9 mouse cellular contexts compared by ENCODE assay signal in genomic region chr13:109684985-109685295, GRCm38 (mm10).
DNase-seq lines count a peak whose midpoint lies in the region; ATAC-seq and TF ChIP-seq lines count a peak whose summit lies in the region.
"Had no signal": no experiment of that assay in that cellular context is flagged by ENCODE, and none has a peak within 500 bp of the region (broad histone marks: within the 10 kb centered on the region; RNA-seq: fewer than 3 reads in every experiment).

No protein-coding gene starts in this region.

- no peak for ATAC-seq in forebrain, postnatal 0 days
- no peak for ATAC-seq in liver, postnatal 0 days
- ATAC-seq: inflammation-experienced regulatory T-cells, adult 6 months had no signal

- no peak overlapping the region for H3K9ac ChIP-seq in ES-E14 (ENCODE audit: insufficient read depth, low read depth, low read length, poor library complexity, severe bottlenecking)
- H3K9ac ChIP-seq in forebrain, postnatal 0 days = no peak overlapping the region; the same call in 1 of the 2 replicates
- peak overlapping the region; percentile 86 for H3K9ac ChIP-seq in liver, postnatal 0 days (replicated peaks)

- H3K9me3 ChIP-seq in heart, embryonic 10.5 days = no peaks in the 10 kb centered on the region
- H3K9me3 ChIP-seq in ES-E14 (ENCODE audit: control insufficient read depth, insufficient read depth, low read depth, low read length) = no peaks in the 10 kb centered on the region
- no peaks in the 10 kb centered on the region for H3K9me3 ChIP-seq in forebrain, postnatal 0 days (ENCODE audit: low read length)
- H3K9me3 ChIP-seq in liver, postnatal 0 days (ENCODE audit: low read length) = no peaks in the 10 kb centered on the region

- peak overlapping the region; percentile 75 for H3K4me3 ChIP-seq in heart, embryonic 10.5 days
- H3K4me3 ChIP-seq in ES-E14 (ENCODE audit: insufficient read depth in 1 of 2, low read depth in 1 of 2, low read length in 2 of 2, poor library complexity in 1 of 2, severe bottlenecking in 1 of 2) = peak overlapping the region in 1 of 2 experiments; percentile 40; a peak in 1 of 4 replicates
- H3K4me3 ChIP-seq in forebrain, postnatal 0 days (ENCODE audit: low read depth, low read length) = peak overlapping the region; percentile 38
- H3K4me3 ChIP-seq in liver, postnatal 0 days (ENCODE audit: low read depth, low read length) = peak overlapping the region; percentile 76
- H3K4me3 ChIP-seq in thymus, adult 2 months (ENCODE audit: control insufficient read depth, insufficient read depth, low read length) = no peak overlapping the region; the same call in 1 of the 2 replicates

- WGBS in heart, embryonic 10.5 days = 16% methylated on average over 3 of the region's 3 CpGs
- WGBS in forebrain, postnatal 0 days = 14% methylated on average over 3 of the region's 3 CpGs
- WGBS in liver, postnatal 0 days (ENCODE audit: insufficient replicate concordance) = 28% methylated on average over 3 of the region's 3 CpGs
- WGBS in thymus, adult 2 months = 53% methylated on average over 3 of the region's 3 CpGs

- no peak for DNase-seq in heart, embryonic 10.5 days (ENCODE audit: low spot score)
- DNase-seq in heart, postnatal 36 days = no peak
- no peak for DNase-seq in ES-E14 (ENCODE audit: low read depth, low spot score)
- DNase-seq in forebrain, postnatal 0 days = no peak
- no peak for DNase-seq in liver, postnatal 0 days
- no peak for DNase-seq in thymus, adult 2 months
- no peak for DNase-seq in testis, postnatal 10 days (ENCODE audit: low spot score)
- DNase-seq in left cerebral cortex, adult 9 months (ENCODE audit: low spot score in 2 of 2) = no peak

- intact Hi-C loops in heart, postnatal 36 days (cut with DNase I) = loop anchor here (5.0 kb wide), 2 partner anchors 52 to 63 kb away; no protein-coding TSS in a partner anchor

- no peaks in the 10 kb centered on the region for H3K36me3 ChIP-seq in heart, embryonic 10.5 days
- H3K36me3 ChIP-seq in ES-E14 (ENCODE audit: control insufficient read depth, insufficient read depth, low read length, poor library complexity, severe bottlenecking) = no peaks in the 10 kb centered on the region
- H3K36me3 ChIP-seq in forebrain, postnatal 0 days (ENCODE audit: insufficient read depth) = no peaks in the 10 kb centered on the region
- H3K36me3 ChIP-seq in liver, postnatal 0 days (replicated peaks; ENCODE audit: insufficient read depth, low read length) = no peaks in the 10 kb centered on the region
- no peaks in the 10 kb centered on the region for H3K36me3 ChIP-seq in thymus, adult 2 months (ENCODE audit: control insufficient read depth, insufficient read depth, low read length)

- TF ChIP-seq POLR2A in thymus, adult 2 months (IDR thresholded peaks at IDR 0.05; ENCODE audit: control insufficient read depth, extremely low read depth, insufficient read depth, low read length, poor library complexity) = no peak

- H3K4me1 ChIP-seq in heart, embryonic 10.5 days = peaks cover 27% of the 10 kb centered on the region
- H3K4me1 ChIP-seq in ES-E14 (ENCODE audit: control insufficient read depth in 2 of 2, insufficient read depth in 2 of 2, low read length in 2 of 2, poor library complexity in 1 of 2) = peaks cover 8 to 9% of the 10 kb centered on the region in 2 experiments
- H3K4me1 ChIP-seq in forebrain, postnatal 0 days (ENCODE audit: insufficient read depth) = no peaks in the 10 kb centered on the region; the same call in 1 of the 2 replicates
- H3K4me1 ChIP-seq in liver, postnatal 0 days (ENCODE audit: insufficient read depth) = peaks cover 21% of the 10 kb centered on the region
- peaks cover 4% of the 10 kb centered on the region; the same call in 1 of the 2 replicates for H3K4me1 ChIP-seq in thymus, adult 2 months (replicated peaks; ENCODE audit: control insufficient read depth, insufficient read depth, low read length)

- no peaks in the 10 kb centered on the region for H3K27me3 ChIP-seq in heart, embryonic 10.5 days (ENCODE audit: insufficient read depth, poor library complexity, severe bottlenecking)
- H3K27me3 ChIP-seq in forebrain, postnatal 0 days (ENCODE audit: insufficient read depth, low read length) = no peaks in the 10 kb centered on the region
- H3K27me3 ChIP-seq in liver, postnatal 0 days (ENCODE audit: insufficient read depth, low read length) = no peaks in the 10 kb centered on the region
- H3K27me3 ChIP-seq in thymus, adult 2 months (ENCODE audit: control insufficient read depth, insufficient read depth, low read length) = no peaks in the 10 kb centered on the region

- TF ChIP-seq EP300 in liver, postnatal 0 days (IDR thresholded peaks at IDR 0.05; ENCODE audit: low read depth) = no peak

- H3K4me2 ChIP-seq in forebrain, postnatal 0 days (ENCODE audit: low read depth) = peak overlapping the region; percentile 51
- peak overlapping the region; percentile 82 for H3K4me2 ChIP-seq in liver, postnatal 0 days (ENCODE audit: low read depth, low read length)

- in situ Hi-C loops in ES-E14 (cut with MboI; ENCODE audit: low sequenced_read_pairs in 2 of 2, unreplicated experiment in 2 of 2) = no loop called here

- no peak for TF ChIP-seq CTCF in forebrain, postnatal 0 days (IDR thresholded peaks at IDR 0.05; ENCODE audit: low read depth)
- no peak for TF ChIP-seq CTCF in liver, postnatal 0 days (IDR thresholded peaks at IDR 0.05; ENCODE audit: low read depth)
- TF ChIP-seq CTCF in thymus, adult 2 months (IDR thresholded peaks at IDR 0.05; ENCODE audit: borderline replicate concordance, control insufficient read depth, extremely low read depth, insufficient read depth, low read length, poor library complexity) = no peak

- peak overlapping the region; percentile 94 for H3K27ac ChIP-seq in heart, embryonic 10.5 days
- no peak overlapping the region for H3K27ac ChIP-seq in ES-E14 (ENCODE audit: insufficient read depth, low read depth, low read length, poor library complexity, severe bottlenecking)
- H3K27ac ChIP-seq in forebrain, postnatal 0 days (ENCODE audit: low read depth, low read length) = no peak overlapping the region
- H3K27ac ChIP-seq in liver, postnatal 0 days (ENCODE audit: low read depth) = peak overlapping the region; percentile 94
- H3K27ac ChIP-seq in thymus, adult 2 months (ENCODE audit: control insufficient read depth, insufficient read depth, low read length) = no peak overlapping the region

TF ChIP-seq in ES-E14, 5 proteins besides CTCF, POLR2A, EP300 and RAD21:
- no peak for TF ChIP-seq HCFC1 (IDR thresholded peaks at IDR 0.05; ENCODE audit: borderline replicate concordance, insufficient read depth, low read length)
- peak; percentile 5; the same call in 1 of the 2 replicates for TF ChIP-seq MAFK (IDR thresholded peaks at IDR 0.05; ENCODE audit: insufficient read depth, low read depth, low read length)

Comparison
In these comparisons a context has a peak if more than half of its experiments do, and no peak if none do; other contexts are left out.
1. H3K27ac ChIP-seq: peak in heart, embryonic 10.5 days (single experiment) and liver, postnatal 0 days (single experiment); none in ES-E14 (single experiment), forebrain, postnatal 0 days (single experiment) and thymus, adult 2 months (single experiment).